Mouse (Mus musculus) cerebellum, adult 2 months (tissue): ENCODE results near the gene Ppp2r3a. TPM values are rescaled to one million over a fixed set of nuclear protein-coding genes. Genes with fewer than 3 reads are reported as not detected.
A peak's percentile ranks its signal among the peaks of the same experiment; 100 is the strongest.

ENCODE experiments used
- DNase-seq, 2 experiments: peaks; one replicate each; pipeline ENCODE4 v3.0.0; 2021
- H3K27ac ChIP-seq: fragments of 200-500 bp; 2 replicates; pipeline ENCODE4 v1.5.1; 2012; ENCODE audit warnings: low read length, control low read depth, inconsistent platforms; ENCODE audit not compliant: insufficient read depth
- H3K27me3 ChIP-seq: fragments of 200-500 bp; 2 replicates; pipeline ENCODE4 v1.6.1; 2012; ENCODE audit warnings: inconsistent platforms, mild to moderate bottlenecking, low read length, moderate library complexity; ENCODE audit not compliant: control insufficient read depth, insufficient read depth
- H3K4me1 ChIP-seq: fragments of 200-500 bp; 2 replicates; pipeline ENCODE4 v1.6.1; 2011; ENCODE audit warnings: low read length; ENCODE audit not compliant: control insufficient read depth, insufficient read depth
- H3K4me3 ChIP-seq: fragments of 200-500 bp; replicated peaks from 2 replicates; pipeline ENCODE3; 2011; ENCODE audit warnings: mild to moderate bottlenecking, low read depth, low read length, control low read depth; ENCODE audit not compliant: insufficient read depth
- CTCF ChIP-seq: fragments of 200-500 bp; IDR thresholded peaks from 2 replicates; pipeline ENCODE4 v1.5.1; 2011; ENCODE audit warnings: low read depth, mild to moderate bottlenecking, control low read depth, low read length, moderate library complexity, borderline replicate concordance; ENCODE audit not compliant: insufficient read depth
- POLR2A ChIP-seq: fragments of 200-500 bp; IDR thresholded peaks from 2 replicates; pipeline ENCODE4 v1.6.1; 2011; ENCODE audit warnings: low read length, control low read depth, borderline replicate concordance; ENCODE audit not compliant: insufficient read depth
- WGBS: fragments of 180-500 bp; shearing (Covaris S2); methylation state at CpG from one replicate; pipeline ENCODE4 v1.1.7; 2018; 5-methylcytosine and 5-hydroxymethylcytosine counted together
- polyA plus RNA-seq: library from polyadenylated mRNA; depleted of rRNA; stranded (reverse); fragments of >200 nt; gene quantifications from 2 replicates; pipeline ENCODE4 v1.2.3, GENCODE M21; 2012

The Ppp2r3a gene
- polyA plus RNA-seq, 1 experiment, result 18.8 TPM

DNA sequence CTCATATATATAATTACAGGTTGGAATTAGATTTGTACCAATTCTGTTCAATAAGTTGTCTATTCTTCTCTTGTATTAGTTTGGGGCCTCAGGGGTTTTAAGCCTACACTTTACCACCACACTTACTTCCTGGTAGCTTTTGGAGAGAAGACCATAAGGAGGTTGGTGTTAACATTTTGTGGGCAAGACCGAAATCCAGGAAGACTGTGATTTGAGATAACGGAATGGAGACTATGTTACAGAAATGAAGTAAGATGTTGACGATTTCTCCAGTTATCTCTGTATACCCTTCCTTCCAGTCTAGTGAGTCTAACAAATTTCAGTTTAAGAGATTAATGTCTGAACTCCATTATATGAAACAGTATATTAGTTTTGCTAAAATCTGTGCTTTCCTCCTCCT is 151.4 kb downstream of the Ppp2r3a start:
- WGBS, result 64% methylated on average over 3 of the region's 3 CpGs
- TF ChIP-seq CTCF, result no peak
- TF ChIP-seq POLR2A, result no peak
- H3K27me3 ChIP-seq, result no peaks in the 10 kb centered on the region
- DNase-seq, result no peak
- no peak overlapping the region for H3K4me3 ChIP-seq
- peaks cover 3% of the 10 kb centered on the region for H3K4me1 ChIP-seq
- no peak overlapping the region for H3K27ac ChIP-seq

DNA sequence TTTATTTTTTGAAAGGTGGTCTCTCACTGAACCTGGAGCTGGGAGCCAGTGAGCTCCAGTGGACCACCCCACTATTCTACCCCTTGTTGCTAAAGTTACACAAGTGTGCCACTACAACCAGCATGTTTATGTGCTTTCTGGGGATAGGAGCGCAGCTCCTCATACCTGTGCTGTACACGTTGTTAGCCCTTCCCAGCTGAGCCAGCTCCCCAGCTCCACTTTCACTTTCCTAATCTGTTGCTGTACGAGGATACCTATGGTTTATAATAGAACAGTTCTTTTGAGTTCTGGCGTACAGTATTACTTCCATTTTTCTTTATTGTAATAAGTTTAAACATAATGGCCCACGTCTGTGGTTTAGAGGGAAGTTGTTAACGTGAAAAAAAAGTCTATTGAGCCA is 152.2 kb downstream of the Ppp2r3a start:
- DNase-seq, result no peak
- no peak for TF ChIP-seq POLR2A
- no peak for TF ChIP-seq CTCF
- WGBS, result 51% methylated on average over 6 of the region's 6 CpGs
- Histone ChIP-seq H3K4me1 (peaks cover 3% of the 10 kb centered on the region), H3K27me3 (no peaks in the 10 kb centered on the region), H3K4me3 (no peak overlapping the region), H3K27ac (no peak overlapping the region)

DNA sequence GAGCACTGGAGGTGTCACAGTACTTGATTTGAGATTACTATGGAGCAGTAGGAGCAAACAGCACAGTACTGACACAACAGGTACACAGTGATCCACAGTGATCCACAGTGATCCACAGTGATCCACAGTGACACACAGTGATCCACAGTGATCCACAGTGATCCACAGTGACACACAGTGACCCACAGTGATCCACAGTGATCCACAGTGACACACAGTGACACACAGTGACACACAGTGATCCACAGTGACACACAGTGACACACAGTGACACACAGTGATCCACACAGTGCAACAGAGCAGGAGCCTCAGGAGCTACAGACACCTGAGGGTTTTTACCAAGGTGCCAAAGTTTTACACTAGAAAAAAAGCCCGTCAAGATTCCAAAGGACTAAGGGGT is 154.1 kb downstream of the Ppp2r3a start:
- DNase-seq, result no peak
- WGBS, result 68% methylated on average over 1 of the region's 1 CpGs
- Histone ChIP-seq H3K27ac (no peak overlapping the region), H3K4me1 (peaks cover 3% of the 10 kb centered on the region), H3K4me3 (no peak overlapping the region), H3K27me3 (no peaks in the 10 kb centered on the region)
- TF ChIP-seq POLR2A (no peak), CTCF (no peak)

DNA sequence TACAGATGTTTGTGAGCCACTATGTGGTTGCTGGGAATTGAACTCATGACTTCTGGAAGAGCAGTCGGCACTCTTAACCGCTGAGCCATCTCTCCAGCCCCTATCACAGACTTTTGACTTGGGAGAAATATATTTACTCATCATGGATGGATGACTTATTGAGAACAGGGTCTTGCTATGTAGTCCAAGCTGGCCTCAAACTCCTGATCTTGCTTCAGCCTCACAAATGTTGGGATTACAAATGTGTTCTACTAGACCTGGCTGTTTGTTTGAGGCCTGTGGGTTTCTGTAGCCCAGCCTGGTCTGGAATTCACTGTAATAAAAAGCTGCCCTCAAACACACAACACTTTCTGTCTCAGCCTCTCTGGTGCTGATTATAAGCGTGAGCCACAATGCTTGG is 155.1 kb downstream of the Ppp2r3a start:
- Histone ChIP-seq H3K4me3 (no peak overlapping the region), H3K27ac (no peak overlapping the region), H3K27me3 (no peaks in the 10 kb centered on the region), H3K4me1 (peaks cover 6% of the 10 kb centered on the region)
- WGBS, result 81% methylated on average over 3 of the region's 3 CpGs
- no peak for DNase-seq
- TF ChIP-seq CTCF (no peak), POLR2A (no peak)

DNA sequence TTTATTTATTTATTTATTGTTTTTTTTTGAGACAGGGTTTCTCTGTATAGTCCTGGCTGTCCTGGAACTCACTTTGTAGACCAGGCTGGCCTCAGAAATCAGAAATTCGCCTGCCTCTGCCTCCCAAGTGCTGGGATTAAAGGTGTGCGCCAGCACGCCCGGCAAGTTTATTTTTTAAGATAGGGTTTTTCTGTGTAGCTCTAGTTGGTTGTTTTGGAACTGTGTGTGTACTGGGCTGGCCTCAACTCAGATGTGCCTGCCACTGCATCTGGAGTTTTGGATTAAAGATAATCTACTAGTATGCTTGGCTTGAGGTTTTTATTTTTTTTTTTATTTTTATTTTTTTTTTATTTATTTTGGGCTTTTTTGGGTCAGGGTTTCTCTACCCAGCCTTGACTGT is 156.2 kb downstream of the Ppp2r3a start:
- no peak for TF ChIP-seq CTCF
- no peak for TF ChIP-seq POLR2A

DNA sequence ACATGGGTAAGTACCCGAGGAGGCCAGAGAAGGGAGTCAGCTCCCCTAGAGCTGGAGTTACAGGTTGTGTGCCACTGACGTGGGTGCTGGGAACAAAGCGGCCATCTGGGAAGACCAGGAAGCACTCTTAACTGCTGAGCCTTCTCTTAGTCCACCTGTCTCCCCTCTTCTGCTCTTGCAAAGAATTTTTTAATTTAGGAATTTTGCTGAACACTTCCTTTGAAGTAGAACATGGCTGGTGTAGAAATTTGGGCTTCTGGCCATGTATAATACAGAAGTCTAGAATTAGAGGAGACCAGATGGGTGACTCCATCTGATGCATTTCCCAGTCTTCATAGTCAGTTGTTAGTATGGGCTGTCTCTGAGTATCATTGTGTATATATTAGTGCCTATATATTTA is 167.9 kb downstream of the Ppp2r3a start:
- peak in 1 of 2 experiments; percentile 34 for DNase-seq
- Histone ChIP-seq H3K4me1 (peaks cover 8% of the 10 kb centered on the region), H3K27ac (no peak overlapping the region), H3K27me3 (no peaks in the 10 kb centered on the region), H3K4me3 (no peak overlapping the region)
- 20% methylated on average over 3 of the region's 3 CpGs for WGBS
- no peak for TF ChIP-seq POLR2A
- TF ChIP-seq CTCF, result no peak

More for the DNA sequence above, 156.2 kb downstream of the Ppp2r3a start:
- H3K4me1 ChIP-seq, result peaks cover 6% of the 10 kb centered on the region
- 85% methylated on average over 4 of the region's 4 CpGs for WGBS
- no peak for DNase-seq
- H3K27me3 ChIP-seq, result no peaks in the 10 kb centered on the region
- no peak overlapping the region for H3K27ac ChIP-seq
- no peak overlapping the region for H3K4me3 ChIP-seq

DNA sequence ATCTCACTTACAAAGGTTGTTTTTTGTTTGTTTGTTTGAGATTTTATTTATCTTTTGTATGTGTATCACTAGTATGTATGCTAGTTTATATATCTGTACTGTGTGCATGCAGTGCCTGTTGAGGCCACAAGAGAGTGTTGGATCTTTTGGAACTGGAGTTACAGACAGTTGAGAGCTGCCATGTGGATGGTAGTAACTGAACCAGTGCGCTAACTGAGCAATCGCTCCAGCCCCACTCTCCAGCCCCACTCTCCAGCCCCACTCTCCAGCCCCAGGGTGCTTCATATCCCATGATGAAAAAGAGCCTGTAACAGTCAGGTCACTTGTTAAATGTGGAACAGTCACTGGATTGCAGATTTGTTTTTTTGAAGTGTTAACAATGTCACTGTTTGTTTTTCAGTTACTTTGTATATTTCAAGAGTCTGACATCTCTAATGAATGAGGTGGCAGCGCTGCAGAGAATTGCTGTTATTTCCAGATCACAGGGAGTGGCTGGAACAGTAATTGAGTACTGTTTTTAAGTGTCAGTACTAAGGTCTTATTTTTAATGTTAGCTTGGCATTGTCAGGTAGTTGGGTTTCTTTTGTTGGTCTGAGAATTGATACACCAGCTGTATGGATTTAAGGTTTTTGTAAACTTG is 171.4 kb downstream of the Ppp2r3a start:
- Histone ChIP-seq H3K4me3 (peak overlapping the region; percentile 1), H3K4me1 (peaks cover 11% of the 10 kb centered on the region), H3K27ac (no peak overlapping the region), H3K27me3 (no peaks in the 10 kb centered on the region)
- no peak for TF ChIP-seq POLR2A
- TF ChIP-seq CTCF, result no peak
- DNase-seq, result no peak
- WGBS, result 11% methylated on average over 3 of the region's 3 CpGs

DNA sequence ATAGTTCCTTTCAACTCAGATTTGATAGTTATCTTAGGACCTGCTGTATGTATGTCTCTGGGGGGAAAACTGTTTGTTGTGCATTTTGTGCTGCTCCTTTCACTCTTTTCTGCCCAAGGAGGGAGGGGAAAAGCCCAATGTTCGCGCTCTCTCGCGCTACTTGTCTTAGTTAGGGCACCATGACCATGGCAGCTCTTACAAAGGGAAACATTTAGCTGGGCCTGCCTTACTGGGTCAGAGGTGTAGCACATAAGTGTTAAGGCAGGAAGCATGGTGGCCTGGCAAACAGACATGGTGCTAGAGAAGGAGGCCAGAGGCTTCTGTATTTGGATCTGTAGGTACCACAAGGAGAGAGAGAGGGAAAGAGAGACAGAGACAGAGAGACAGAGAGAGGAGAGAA is 173.0 kb downstream of the Ppp2r3a start:
- Histone ChIP-seq H3K4me1 (peaks cover 11% of the 10 kb centered on the region), H3K27ac (no peak overlapping the region), H3K4me3 (peak overlapping the region; percentile 54), H3K27me3 (no peaks in the 10 kb centered on the region)
- DNase-seq, result no peak
- WGBS, result 5% methylated on average over 4 of the region's 4 CpGs
- TF ChIP-seq POLR2A (no peak), CTCF (no peak)

DNA sequence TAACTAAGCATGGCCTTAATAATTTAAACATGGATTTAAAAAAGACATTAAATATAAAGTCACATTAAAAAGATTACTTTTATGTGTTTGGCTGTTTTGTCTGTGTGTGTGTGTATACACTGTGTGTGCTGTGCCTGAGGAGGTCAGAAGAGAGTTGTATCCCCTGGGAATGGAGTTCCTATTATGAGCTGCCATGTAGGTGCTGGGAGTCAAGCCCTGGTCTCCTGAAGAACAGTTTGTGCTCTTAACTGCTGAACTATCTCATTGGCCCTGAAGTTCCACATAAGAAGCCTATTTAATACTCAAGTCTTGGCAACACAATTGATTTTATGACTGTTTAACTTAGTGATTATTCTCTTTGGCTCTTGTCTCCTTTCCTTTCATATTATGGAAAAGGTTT is 174.1 kb downstream of the Ppp2r3a start:
- H3K4me1 ChIP-seq, result peaks cover 11% of the 10 kb centered on the region
- H3K4me3 ChIP-seq, result peak overlapping the region; percentile 71
- TF ChIP-seq CTCF (no peak), POLR2A (no peak)
- H3K27me3 ChIP-seq, result no peaks in the 10 kb centered on the region
- H3K27ac ChIP-seq, result no peak overlapping the region
- DNase-seq, result no peak
